Mouse (Mus musculus) CH12.LX (cell line): Measurements from ENCODE around the gene Sept10. TPM values are rescaled to one million over a fixed set of nuclear protein-coding genes. Genes with fewer than 3 reads are reported as not detected.

Source experiments
- DNase-seq: peaks from one replicate; pipeline ENCODE4 v3.0.0-alpha.2; 2013; ENCODE audit errors: extremely low read depth
- H3K27ac ChIP-seq: 2 replicates; pipeline ENCODE4 v1.5.1; 2012; ENCODE audit warnings: low read depth, mild to moderate bottlenecking, control low read depth, moderate library complexity; ENCODE audit not compliant: insufficient read depth
- H3K27me3 ChIP-seq: replicated peaks from 2 replicates; pipeline ENCODE3; 2012; ENCODE audit warnings: inconsistent platforms
- H3K36me3 ChIP-seq, 2 experiments: replicated peaks in 1 of 2; 2 replicates each; pipeline versions ENCODE3 to v1.6.1; 2012; ENCODE audit warnings: inconsistent platforms in 1 of 2, low read length in 1 of 2, mild to moderate bottlenecking in 1 of 2, mixed read lengths in 1 of 2, moderate library complexity in 1 of 2; ENCODE audit not compliant: control insufficient read depth in 1 of 2, insufficient read depth in 1 of 2
- H3K4me1 ChIP-seq, 2 experiments: 2 replicates each; pipeline ENCODE4 v1.6.1; 2012; ENCODE audit warnings: inconsistent platforms in 1 of 2, moderate library complexity in 1 of 2; ENCODE audit not compliant: insufficient read depth in 2 of 2, control insufficient read depth in 1 of 2
- H3K4me2 ChIP-seq: 2 replicates; pipeline ENCODE4 v1.6.1; 2012; ENCODE audit warnings: low read depth, mild to moderate bottlenecking, control low read depth; ENCODE audit not compliant: poor library complexity, insufficient read depth, severe bottlenecking
- H3K4me3 ChIP-seq, 3 experiments: fragments of 150-350 bp in 1 of 3; sonication (generic) in 1 of 3; replicated peaks in 1 of 3; 2 replicates each; pipeline versions ENCODE3 to v1.5.1; 2011 to 2012; ENCODE audit warnings: low read depth in 2 of 3, low read length in 2 of 3, mild to moderate bottlenecking in 2 of 3, moderate library complexity in 2 of 3, control low read depth in 1 of 3, improper control_type of control experiment in 1 of 3, inconsistent platforms in 1 of 3, mixed read lengths in 1 of 3; ENCODE audit not compliant: poor library complexity in 1 of 3
- H3K79me2 ChIP-seq: replicated peaks from 2 replicates; pipeline ENCODE4 v1.6.1; 2012; ENCODE audit warnings: mild to moderate bottlenecking, moderate library complexity; ENCODE audit not compliant: control insufficient read depth, poor library complexity, insufficient read depth, severe bottlenecking; ENCODE audit errors: extremely low read depth
- H3K9ac ChIP-seq: 2 replicates; pipeline ENCODE4 v1.6.1; 2012; ENCODE audit warnings: low read depth, mild to moderate bottlenecking, control low read depth, moderate library complexity; ENCODE audit not compliant: insufficient read depth
- H3K9me3 ChIP-seq: replicated peaks from 2 replicates; pipeline ENCODE3; 2012; ENCODE audit warnings: low read length, inconsistent platforms, mixed read lengths
- BHLHE40 ChIP-seq: IDR thresholded peaks from 2 replicates; pipeline ENCODE4 v1.6.1; 2011; ENCODE audit warnings: mild to moderate bottlenecking, low read depth, low read length, improper control_type of control experiment
- CTCF ChIP-seq, 2 experiments: IDR thresholded peaks in 1 of 2; conservative IDR thresholded peaks in 1 of 2; 2 replicates each; pipeline ENCODE4 v1.5.1; 2011 to 2012; ENCODE audit warnings: low read depth in 2 of 2, low read length in 2 of 2, improper control_type of control experiment in 1 of 2, inconsistent platforms in 1 of 2, mild to moderate bottlenecking in 1 of 2, moderate library complexity in 1 of 2
- EP300 ChIP-seq: IDR thresholded peaks from 2 replicates; pipeline ENCODE4 v1.6.1; 2011; ENCODE audit warnings: low read length, improper control_type of control experiment
- ETS1 ChIP-seq: conservative IDR thresholded peaks from 2 replicates; pipeline ENCODE4 v1.6.1; 2012; ENCODE audit warnings: low read depth, mild to moderate bottlenecking, inconsistent platforms, low read length, improper control_type of control experiment, moderate library complexity
- GABPA ChIP-seq: IDR thresholded peaks from 2 replicates; pipeline ENCODE4 v1.6.1; 2012; ENCODE audit warnings: low read depth, low read length, improper control_type of control experiment, inconsistent platforms; ENCODE audit not compliant: insufficient replicate concordance
- JUN ChIP-seq: IDR thresholded peaks from 2 replicates; pipeline ENCODE4 v1.6.1; 2011; ENCODE audit warnings: low read depth, mild to moderate bottlenecking, low read length, improper control_type of control experiment, moderate library complexity; ENCODE audit not compliant: insufficient read depth
- MAFK ChIP-seq: IDR thresholded peaks from 2 replicates; pipeline ENCODE4 v1.6.1; 2011; ENCODE audit warnings: low read length, improper control_type of control experiment; ENCODE audit not compliant: insufficient replicate concordance
- MAX ChIP-seq: IDR thresholded peaks from 2 replicates; pipeline ENCODE4 v1.6.1; 2011; ENCODE audit warnings: low read length, improper control_type of control experiment
- MAZ ChIP-seq: IDR thresholded peaks from 2 replicates; pipeline ENCODE4 v1.6.1; 2012; ENCODE audit warnings: low read depth, mild to moderate bottlenecking, inconsistent platforms, low read length, improper control_type of control experiment, moderate library complexity
- MXI1 ChIP-seq: IDR thresholded peaks from 2 replicates; pipeline ENCODE4 v1.6.1; 2011; ENCODE audit warnings: mild to moderate bottlenecking, low read depth, low read length, improper control_type of control experiment
- MYC ChIP-seq: IDR thresholded peaks from 2 replicates; pipeline ENCODE4 v1.6.1; 2011; ENCODE audit warnings: low read depth, mild to moderate bottlenecking, improper control_type of control experiment, low read length
- NRF1 ChIP-seq: IDR thresholded peaks from 2 replicates; pipeline ENCODE4 v1.6.1; 2014; ENCODE audit warnings: low read depth, mild to moderate bottlenecking, inconsistent platforms, low read length, improper control_type of control experiment, moderate library complexity
- POLR2A ChIP-seq: IDR thresholded peaks from 2 replicates; pipeline ENCODE4 v1.6.1; 2011; ENCODE audit warnings: low read depth, mild to moderate bottlenecking, improper control_type of control experiment, low read length
- POLR2AphosphoS2 ChIP-seq: IDR thresholded peaks from 2 replicates; pipeline ENCODE4 v1.6.1; 2011; ENCODE audit warnings: low read depth, low read length, improper control_type of control experiment
- RAD21 ChIP-seq: IDR thresholded peaks from 2 replicates; pipeline ENCODE4 v1.6.1; 2011; ENCODE audit warnings: low read depth, mild to moderate bottlenecking, low read length, improper control_type of control experiment, moderate library complexity
- SMC3 ChIP-seq: IDR thresholded peaks from 2 replicates; pipeline ENCODE4 v1.6.1; 2011; ENCODE audit warnings: low read depth, low read length, improper control_type of control experiment
- TCF12 ChIP-seq: IDR thresholded peaks from 2 replicates; pipeline ENCODE4 v1.6.1; 2014; ENCODE audit warnings: low read depth, mild to moderate bottlenecking, inconsistent platforms, low read length, improper control_type of control experiment
- UBTF ChIP-seq: IDR thresholded peaks from 2 replicates; pipeline ENCODE4 v1.6.1; 2012; ENCODE audit warnings: low read depth, mild to moderate bottlenecking, inconsistent platforms, low read length, improper control_type of control experiment, moderate library complexity
- ZNF384 ChIP-seq: IDR thresholded peaks from 2 replicates; pipeline ENCODE4 v1.6.1; 2012; ENCODE audit warnings: low read depth, low read length, improper control_type of control experiment, inconsistent platforms
- dilution Hi-C: fragments of 300-500 bp; cut with MboI; formaldehyde crosslinking; loops from 2 replicates; pipeline ENCODE4 v1.14.3; 2020; ENCODE audit warnings: low sequenced_read_pairs; ENCODE audit not compliant: extremely low pct_unique_long_range_greater_than_20kb, extremely low pct_ligation_motif_present
- in situ Hi-C: fragments of 300-500 bp; cut with MboI; formaldehyde crosslinking; loops from 3 replicates; pipeline ENCODE4 v1.14.3; 2019; ENCODE audit warnings: low sequenced_read_pairs, low pct_ligation_motif_present, low pct_unique_long_range_greater_than_20kb, mixed read lengths
- polyA plus RNA-seq: library from polyadenylated mRNA; unstranded; fragments of >175 nt; gene quantifications from 2 replicates; pipeline ENCODE4 v1.2.1, GENCODE M21; 2012; ENCODE audit warnings: low read depth; ENCODE audit not compliant: insufficient read length
- total RNA-seq, 2 experiments: library from RNA; depleted of rRNA; stranded (reverse); fragments of 300-350 nt in 1 of 2; fragments of >200 nt in 1 of 2; gene quantifications; 2 replicates each; pipeline ENCODE4 v1.2.3; 2012 to 2014

The Sept10 gene
- total and polyA plus RNA-seq, 3 experiments, result 6.9 to 13.1 (median 10.3) TPM

GRCm38 (mm10) chr10:59253541-59254079 is 32.0 kb upstream of the Sept10 start (continued):
- TF ChIP-seq CTCF (conservative IDR thresholded peaks at IDR 0.05 in 1 of 2, IDR thresholded peaks at IDR 0.05 in 1 of 2; ENCODE audit: low read depth in 2 of 2, low read length in 2 of 2) (peak in 1 of 2 experiments; percentile 43; a peak in 2 of 4 replicates), MXI1 (peak; percentile 57; the same call in 1 of the 2 replicates), JUN (peak; percentile 21; the same call in 1 of the 2 replicates), ZNF384 (0 out of 2 replicates have a peak, but pooled peaks have one; percentile 37), MAFK (peak; percentile 81), POLR2A (no peak), BHLHE40 (peak; percentile 89), MYC (0 out of 2 replicates have a peak, but pooled peaks have one; percentile 68), MAZ (peak; percentile 89; the same call in 1 of the 2 replicates), MAX (0 out of 2 replicates have a peak, but pooled peaks have one; percentile 44), SMC3 (peak; percentile 55), POLR2AphosphoS2 (no peak), NRF1 (no peak), RAD21 (peak; percentile 34), EP300 (peak; percentile 91)

GRCm38 (mm10) chr10:59252396-59252795 is 30.7 kb upstream of the Sept10 start:
- H3K27ac ChIP-seq, result no peak overlapping the region
- dilution Hi-C loops (no loop called here), in situ Hi-C loops (no loop called here)
- H3K9ac ChIP-seq, result no peak overlapping the region
- H3K27me3 ChIP-seq, result no peaks in the 10 kb centered on the region
- H3K79me2 ChIP-seq, result no peaks in the 10 kb centered on the region
- no peak for DNase-seq
- peaks cover 30 to 59% of the 10 kb centered on the region in 2 experiments for H3K4me1 ChIP-seq
- no peaks in the 10 kb centered on the region for H3K9me3 ChIP-seq
- no peaks in the 10 kb centered on the region for H3K36me3 ChIP-seq
- no peak for TF ChIP-seq POLR2A
- TF ChIP-seq TCF12, result no peak
- TF ChIP-seq ZNF384, result no peak
- no peak for TF ChIP-seq ETS1
- H3K4me3 ChIP-seq, result no peak overlapping the region
- H3K4me2 ChIP-seq, result no peak overlapping the region

DNA sequence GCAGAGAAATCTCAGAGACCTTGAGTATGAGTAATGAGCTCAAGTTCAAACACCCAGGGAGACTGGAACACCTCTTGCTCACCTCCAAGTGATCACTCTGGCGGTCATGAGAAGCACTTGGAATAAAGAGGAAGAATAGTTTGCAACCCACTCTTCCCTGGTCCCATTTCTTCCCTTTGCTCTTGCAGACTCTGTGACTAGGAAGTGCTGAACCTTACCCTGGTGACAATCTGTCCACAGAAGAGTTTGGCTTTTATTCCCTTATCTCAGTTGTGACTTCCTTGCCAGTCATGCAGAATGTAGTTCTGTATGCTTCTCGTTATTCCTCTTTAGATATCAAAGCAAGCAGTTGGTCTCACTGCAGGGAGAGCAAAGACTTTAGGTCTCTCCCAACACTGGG is 30.3 kb upstream of the Sept10 start:
- H3K79me2 ChIP-seq, result no peaks in the 10 kb centered on the region
- peaks cover 28 to 57% of the 10 kb centered on the region in 2 experiments for H3K4me1 ChIP-seq
- DNase-seq, result no peak
- no peaks in the 10 kb centered on the region for H3K27me3 ChIP-seq
- dilution Hi-C loops, result no loop called here
- H3K4me3 ChIP-seq, result no peak overlapping the region
- no peak overlapping the region for H3K27ac ChIP-seq
- H3K4me2 ChIP-seq, result no peak overlapping the region
- H3K9me3 ChIP-seq, result no peaks in the 10 kb centered on the region
- TF ChIP-seq NRF1 (no peak), POLR2AphosphoS2 (no peak), MAFK (no peak), ZNF384 (no peak), MAZ (no peak), JUN (no peak), GABPA (no peak), UBTF (no peak), CTCF (conservative IDR thresholded peaks at IDR 0.05 in 1 of 2, IDR thresholded peaks at IDR 0.05 in 1 of 2; ENCODE audit: low read depth in 2 of 2, low read length in 2 of 2) (no peak), EP300 (no peak)
- no peaks in the 10 kb centered on the region for H3K36me3 ChIP-seq
- in situ Hi-C loops, result no loop called here
- H3K9ac ChIP-seq, result no peak overlapping the region
